Mouse (Mus musculus) hindbrain, embryonic 13.5 days (tissue): Measurements from ENCODE around the gene Cmss1. TPM values are rescaled to one million over a fixed set of nuclear protein-coding genes. Genes with fewer than 3 reads are reported as not detected.
A peak's percentile ranks its signal among the peaks of the same experiment; 100 is the strongest.
"Not testable (repeated sequence)": the region's sequence is repeated elsewhere in the genome, so short reads cannot be mapped to it uniquely, and the experiment has no call there.

Experiments used
- ATAC-seq: fragments of 200-750 bp; cut with Nextera tagmentation; 2 replicates; pipeline ENCODE4 v1.8.0; 2017; ENCODE audit warnings: moderate TSS enrichment; ENCODE audit not compliant: low FRiP score
- H3K27ac ChIP-seq: fragments of 300-500 bp; sonication (generic); 2 replicates; pipeline ENCODE4 v1.5.1; 2015; ENCODE audit warnings: inconsistent platforms, mild to moderate bottlenecking, moderate library complexity
- H3K27me3 ChIP-seq: fragments of 300-500 bp; sonication (generic); 2 replicates; pipeline ENCODE4 v1.6.1; 2015; ENCODE audit warnings: mild to moderate bottlenecking, inconsistent platforms
- H3K36me3 ChIP-seq: fragments of 300-500 bp; sonication (generic); 2 replicates; pipeline ENCODE4 v1.6.1; 2015; ENCODE audit warnings: mild to moderate bottlenecking, inconsistent platforms
- H3K4me1 ChIP-seq: fragments of 300-500 bp; sonication (generic); replicated peaks from 2 replicates; pipeline ENCODE4 v1.6.1; 2015; ENCODE audit warnings: inconsistent platforms
- H3K4me2 ChIP-seq: fragments of 300-500 bp; sonication (generic); 2 replicates; pipeline ENCODE4 v1.6.1; 2015; ENCODE audit warnings: inconsistent platforms, mild to moderate bottlenecking, moderate library complexity
- H3K4me3 ChIP-seq: fragments of 300-500 bp; sonication (generic); 2 replicates; pipeline ENCODE4 v1.5.1; 2015; ENCODE audit warnings: mild to moderate bottlenecking, inconsistent platforms
- H3K9ac ChIP-seq: fragments of 300-500 bp; sonication (generic); 2 replicates; pipeline ENCODE4 v1.6.1; 2015; ENCODE audit warnings: mild to moderate bottlenecking, inconsistent platforms
- H3K9me3 ChIP-seq: fragments of 300-500 bp; sonication (generic); 2 replicates; pipeline ENCODE4 v1.6.1; 2016; ENCODE audit warnings: inconsistent platforms
- WGBS: fragments of 180-500 bp; shearing (Covaris S2); methylation state at CpG from one replicate; pipeline ENCODE4 v1.1.7; 2015; 5-methylcytosine and 5-hydroxymethylcytosine counted together
- polyA plus RNA-seq: library from polyadenylated mRNA; unstranded; fragments of >200 nt; fragmentation: Nextera tagmentation; extraction: Ambion mirVana; gene quantifications from 2 replicates; pipeline ENCODE4 v1.2.1, GENCODE M21; 2015

Cmss1 gene
- polyA plus RNA-seq, 1 experiment from 2014 or later: 37.1 TPM

- Histone ChIP-seq H3K4me1 (no peaks in the 10 kb centered on the region), H3K36me3 (no peaks in the 10 kb centered on the region), H3K9ac (no peak overlapping the region), H3K4me3 (no peak overlapping the region), H3K27ac (no peak overlapping the region), H3K27me3 (no peaks in the 10 kb centered on the region), H3K9me3 (no peaks in the 10 kb centered on the region), H3K4me2 (no peak overlapping the region)
- WGBS: 65% methylated on average over 4 of the region's 4 CpGs
- no peak for ATAC-seq
Measured at GRCm38 (mm10) chr16:57412766-57413165, 193.9 kb downstream of the Cmss1 start.

- 84% methylated on average over 5 of the region's 5 CpGs for WGBS
- no peaks in the 10 kb centered on the region for H3K36me3 ChIP-seq
- no peak overlapping the region for H3K9ac ChIP-seq
- H3K27me3 ChIP-seq: no peaks in the 10 kb centered on the region
- no peak for ATAC-seq
- H3K27ac ChIP-seq: no peak overlapping the region
- no peaks in the 10 kb centered on the region for H3K4me1 ChIP-seq
- H3K9me3 ChIP-seq: no peaks in the 10 kb centered on the region
- no peak overlapping the region for H3K4me3 ChIP-seq
- no peak overlapping the region for H3K4me2 ChIP-seq
Measured at GRCm38 (mm10) chr16:57403825-57404224, 202.8 kb downstream of the Cmss1 start.

GRCm38 (mm10) chr16:57402910-57403309 is 203.8 kb downstream of the Cmss1 start:
- 85% methylated on average over 4 of the region's 4 CpGs for WGBS
- Histone ChIP-seq H3K4me1 (no peaks in the 10 kb centered on the region), H3K9ac (no peak overlapping the region), H3K4me2 (no peak overlapping the region), H3K27ac (no peak overlapping the region), H3K27me3 (no peaks in the 10 kb centered on the region), H3K4me3 (no peak overlapping the region), H3K36me3 (no peaks in the 10 kb centered on the region), H3K9me3 (no peaks in the 10 kb centered on the region)
- ATAC-seq: no peak

GRCm38 (mm10) chr16:57401702-57402101 is 205.0 kb downstream of the Cmss1 start:
- H3K4me1 ChIP-seq: no peaks in the 10 kb centered on the region
- no peak for ATAC-seq
- H3K4me2 ChIP-seq: no peak overlapping the region
- no peaks in the 10 kb centered on the region for H3K36me3 ChIP-seq
- H3K9ac ChIP-seq: no peak overlapping the region
- H3K27ac ChIP-seq: no peak overlapping the region
- no peaks in the 10 kb centered on the region for H3K27me3 ChIP-seq
- 55% methylated on average over 6 of the region's 6 CpGs for WGBS
- no peaks in the 10 kb centered on the region for H3K9me3 ChIP-seq
- H3K4me3 ChIP-seq: no peak overlapping the region

- ATAC-seq: no peak
- Histone ChIP-seq H3K9ac (no peak overlapping the region), H3K36me3 (no peaks in the 10 kb centered on the region), H3K4me3 (no peak overlapping the region), H3K27ac (no peak overlapping the region), H3K4me1 (no peaks in the 10 kb centered on the region), H3K4me2 (no peak overlapping the region), H3K9me3 (no peaks in the 10 kb centered on the region), H3K27me3 (no peaks in the 10 kb centered on the region)
- 91% methylated on average over 10 of the region's 10 CpGs for WGBS
Measured at GRCm38 (mm10) chr16:57399566-57399965, 207.1 kb downstream of the Cmss1 start.

GRCm38 (mm10) chr16:57398387-57399214 is 208.1 kb downstream of the Cmss1 start:
- Histone ChIP-seq H3K9ac (no peak overlapping the region), H3K4me3 (no peak overlapping the region), H3K27me3 (no peaks in the 10 kb centered on the region), H3K4me2 (no peak overlapping the region), H3K36me3 (no peaks in the 10 kb centered on the region), H3K9me3 (no peaks in the 10 kb centered on the region), H3K27ac (no peak overlapping the region), H3K4me1 (no peaks in the 10 kb centered on the region)
- 67% methylated on average over 18 of the region's 18 CpGs for WGBS
- ATAC-seq: peak; percentile 40; the same call in 1 of the 2 replicates

GRCm38 (mm10) chr16:57397845-57398244 is 208.8 kb downstream of the Cmss1 start:
- Histone ChIP-seq H3K9ac (no peak overlapping the region), H3K4me1 (no peaks in the 10 kb centered on the region), H3K27me3 (no peaks in the 10 kb centered on the region), H3K4me2 (no peak overlapping the region), H3K4me3 (no peak overlapping the region), H3K36me3 (no peaks in the 10 kb centered on the region), H3K9me3 (no peaks in the 10 kb centered on the region), H3K27ac (no peak overlapping the region)
- ATAC-seq: no peak
- WGBS: 90% methylated on average over 6 of the region's 6 CpGs

GRCm38 (mm10) chr16:57396249-57396648 is 210.4 kb downstream of the Cmss1 start:
- WGBS: 77% methylated on average over 6 of the region's 6 CpGs
- Histone ChIP-seq H3K27me3 (no peaks in the 10 kb centered on the region), H3K9me3 (no peaks in the 10 kb centered on the region), H3K4me1 (no peaks in the 10 kb centered on the region), H3K4me3 (no peak overlapping the region), H3K27ac (no peak overlapping the region), H3K4me2 (no peak overlapping the region), H3K36me3 (no peaks in the 10 kb centered on the region), H3K9ac (no peak overlapping the region)
- no peak for ATAC-seq

GRCm38 (mm10) chr16:57393161-57393560 is 213.5 kb downstream of the Cmss1 start:
- WGBS: 72% methylated on average over 11 of the region's 11 CpGs
- Histone ChIP-seq H3K4me1 (no peaks in the 10 kb centered on the region), H3K9ac (no peak overlapping the region), H3K36me3 (no peaks in the 10 kb centered on the region), H3K9me3 (no peaks in the 10 kb centered on the region), H3K27me3 (no peaks in the 10 kb centered on the region), H3K4me2 (no peak overlapping the region), H3K4me3 (no peak overlapping the region), H3K27ac (no peak overlapping the region)
- ATAC-seq: no peak

- Histone ChIP-seq H3K9me3 (no peaks in the 10 kb centered on the region), H3K36me3 (no peaks in the 10 kb centered on the region), H3K9ac (no peak overlapping the region), H3K27ac (no peak overlapping the region), H3K4me2 (no peak overlapping the region), H3K4me1 (no peaks in the 10 kb centered on the region), H3K27me3 (no peaks in the 10 kb centered on the region), H3K4me3 (no peak overlapping the region)
- WGBS: 77% methylated on average over 2 of the region's 2 CpGs
- ATAC-seq: no peak
Measured at GRCm38 (mm10) chr16:57392461-57392860, 214.2 kb downstream of the Cmss1 start.

- H3K4me2 ChIP-seq, H3K9me3 ChIP-seq, H3K27ac ChIP-seq, H3K9ac ChIP-seq, H3K4me1 ChIP-seq, H3K36me3 ChIP-seq, ATAC-seq, H3K27me3 ChIP-seq, H3K4me3 ChIP-seq: not testable (repeated sequence)
- WGBS: 36% methylated on average over 29 of the region's 39 CpGs
Measured at GRCm38 (mm10) chr16:57391171-57391570, 215.5 kb downstream of the Cmss1 start.

- 92% methylated on average over 15 of the region's 15 CpGs for WGBS
- Histone ChIP-seq H3K9me3 (no peaks in the 10 kb centered on the region), H3K4me3 (no peak overlapping the region), H3K9ac (no peak overlapping the region), H3K27me3 (no peaks in the 10 kb centered on the region), H3K4me2 (no peak overlapping the region), H3K27ac (no peak overlapping the region), H3K4me1 (no peaks in the 10 kb centered on the region), H3K36me3 (no peaks in the 10 kb centered on the region)
- no peak for ATAC-seq
Measured at GRCm38 (mm10) chr16:57389566-57390251, 217.0 kb downstream of the Cmss1 start.

- no peaks in the 10 kb centered on the region for H3K4me1 ChIP-seq
- no peaks in the 10 kb centered on the region for H3K36me3 ChIP-seq
- no peak overlapping the region for H3K27ac ChIP-seq
- H3K4me2 ChIP-seq: no peak overlapping the region
- H3K9ac ChIP-seq: no peak overlapping the region
- H3K4me3 ChIP-seq: no peak overlapping the region
- 98% methylated on average over 2 of the region's 2 CpGs for WGBS
- H3K27me3 ChIP-seq: no peaks in the 10 kb centered on the region
- no peaks in the 10 kb centered on the region for H3K9me3 ChIP-seq
- ATAC-seq: no peak
Measured at GRCm38 (mm10) chr16:57384274-57384673, 222.4 kb downstream of the Cmss1 start.
